Mouse (Mus musculus) liver, postnatal 0 days (tissue): ENCODE measurements around the gene Polrmt. TPM values are rescaled to one million over a fixed set of nuclear protein-coding genes. Genes with fewer than 3 reads are reported as not detected.

Source experiments
- ATAC-seq: fragments of 200-750 bp; cut with Nextera tagmentation; 2 replicates; pipeline ENCODE4 v1.8.0; 2017; ENCODE audit warnings: mild to moderate bottlenecking, moderate library complexity
- DNase-seq: peaks from one replicate; pipeline ENCODE4 v3.0.0-alpha.2; 2016
- H3K27ac ChIP-seq: fragments of 300-500 bp; sonication (generic); 2 replicates; pipeline ENCODE4 v1.5.1; 2014; ENCODE audit warnings: antibody characterized with exemption, moderate library complexity, mild to moderate bottlenecking, low read depth
- H3K27me3 ChIP-seq: fragments of 300-500 bp; sonication (generic); 2 replicates; pipeline ENCODE4 v1.6.1; 2014; ENCODE audit warnings: low read length, control low read depth, mixed read lengths; ENCODE audit not compliant: insufficient read depth
- H3K36me3 ChIP-seq: fragments of 300-500 bp; sonication (generic); replicated peaks from 2 replicates; pipeline ENCODE4 v1.6.1; 2014; ENCODE audit warnings: mild to moderate bottlenecking, control low read depth, low read length, moderate library complexity, mixed read lengths; ENCODE audit not compliant: insufficient read depth
- H3K4me1 ChIP-seq: fragments of 300-500 bp; sonication (generic); 2 replicates; pipeline ENCODE4 v1.6.1; 2014; ENCODE audit warnings: antibody characterized with exemption, mild to moderate bottlenecking, control low read depth; ENCODE audit not compliant: insufficient read depth
- H3K4me2 ChIP-seq: fragments of 300-500 bp; sonication (generic); 2 replicates; pipeline ENCODE4 v1.6.1; 2014; ENCODE audit warnings: low read depth, mild to moderate bottlenecking, low read length, moderate library complexity, mixed read lengths
- H3K4me3 ChIP-seq: fragments of 300-500 bp; sonication (generic); 2 replicates; pipeline ENCODE4 v1.5.1; 2014; ENCODE audit warnings: low read depth, low read length
- H3K9ac ChIP-seq: fragments of 300-500 bp; sonication (generic); replicated peaks from 2 replicates; pipeline ENCODE4 v1.6.1; 2014; ENCODE audit warnings: mild to moderate bottlenecking, moderate library complexity
- H3K9me3 ChIP-seq: fragments of 300-500 bp; sonication (generic); 2 replicates; pipeline ENCODE4 v1.6.1; 2016; ENCODE audit warnings: mild to moderate bottlenecking, control low read depth, low read length, mixed read lengths
- CTCF ChIP-seq: sonication (generic); IDR thresholded peaks from 2 replicates; pipeline ENCODE4 v1.5.1; 2016; ENCODE audit warnings: antibody characterized with exemption, low read depth
- EP300 ChIP-seq: IDR thresholded peaks from 2 replicates; pipeline ENCODE4 v1.6.1; 2016; ENCODE audit warnings: antibody characterized with exemption, low read depth, mild to moderate bottlenecking
- WGBS: fragments of 180-500 bp; shearing (Covaris S2); extraction: QIAGEN DNeasy Blood & Tissue Kit; methylation state at CpG from one replicate; pipeline ENCODE4 v1.1.7; 2014; ENCODE audit not compliant: insufficient replicate concordance; 5-methylcytosine and 5-hydroxymethylcytosine counted together
- polyA plus RNA-seq: library from polyadenylated mRNA; unstranded; fragments of >200 nt; fragmentation: Nextera tagmentation; extraction: Ambion mirVana; gene quantifications from 2 replicates; pipeline ENCODE4 v1.2.1, GENCODE M21; 2015

Polrmt gene
- polyA plus RNA-seq, 1 experiment from 2014 or later, result 12.6 TPM

DNA sequence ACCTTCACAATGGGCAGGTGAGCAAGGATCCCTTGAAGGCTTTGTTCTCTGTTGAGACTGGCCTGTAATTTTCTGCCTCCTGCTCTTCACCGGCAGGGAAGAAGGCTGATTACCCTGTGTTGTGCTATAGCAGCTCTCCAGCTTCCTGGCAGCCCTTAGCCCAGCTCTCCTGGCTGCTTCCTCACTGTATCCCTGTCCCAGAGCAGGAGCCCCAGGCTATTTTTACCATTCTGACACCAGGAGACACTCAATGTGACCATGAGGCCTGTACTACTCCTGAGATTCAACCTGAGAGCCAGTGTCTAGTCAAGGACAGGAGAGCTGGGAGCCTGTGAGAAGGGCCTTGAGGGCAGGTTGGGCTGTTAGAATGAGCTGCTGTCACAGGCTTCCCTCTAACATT, 59.7 kb downstream of the Polrmt start:
- TF ChIP-seq CTCF (no peak), EP300 (no peak)
- no peak overlapping the region for H3K4me2 ChIP-seq
- WGBS, result 100% methylated on average over 1 of the region's 1 CpGs
- no peaks in the 10 kb centered on the region for H3K9me3 ChIP-seq
- DNase-seq, result no peak
- no peak overlapping the region for H3K27ac ChIP-seq
- H3K9ac ChIP-seq, result no peak overlapping the region
- ATAC-seq, result no peak
- H3K27me3 ChIP-seq, result no peaks in the 10 kb centered on the region
- no peak overlapping the region for H3K4me3 ChIP-seq
- H3K36me3 ChIP-seq, result peaks cover 49% of the 10 kb centered on the region
- peaks cover 19% of the 10 kb centered on the region for H3K4me1 ChIP-seq

GRCm38 (mm10) chr10:79686219-79686618, 60.2 kb downstream of the Polrmt start:
- Histone ChIP-seq H3K4me2 (no peak overlapping the region), H3K9me3 (no peaks in the 10 kb centered on the region), H3K9ac (no peak overlapping the region), H3K4me1 (peaks cover 22% of the 10 kb centered on the region), H3K27ac (no peak overlapping the region), H3K4me3 (no peak overlapping the region), H3K36me3 (peaks cover 49% of the 10 kb centered on the region), H3K27me3 (no peaks in the 10 kb centered on the region)
- ATAC-seq (no peak), DNase-seq (no peak)
- TF ChIP-seq EP300, result no peak
- no peak for TF ChIP-seq CTCF
- WGBS, result 83% methylated on average over 2 of the region's 2 CpGs

Other genes with a start within 250 kb of the Polrmt start
- 32.7 and 38.8 TPM in 2 replicates for gene Plpp2, start 212.8 kb downstream of the Polrmt start, polyA plus RNA-seq
- gene Mier2, start 191.4 kb downstream of the Polrmt start, polyA plus RNA-seq, result 8.6 and 9.0 TPM in 2 replicates
- not detected in 2 replicates for gene Theg, start 159.2 kb downstream of the Polrmt start, polyA plus RNA-seq
- not detected in 2 replicates for gene C2cd4c, start 132.6 kb downstream of the Polrmt start, polyA plus RNA-seq
- gene Shc2, start 108.7 kb downstream of the Polrmt start, polyA plus RNA-seq, result 0.05 and 0.07 TPM in 2 replicates
- not detected in 2 replicates for gene Odf3l2, start 100.8 kb downstream of the Polrmt start, polyA plus RNA-seq
- gene Madcam1, start 82.0 kb downstream of the Polrmt start, polyA plus RNA-seq, result 0.12 and 0.19 TPM in 2 replicates
- gene Tpgs1, start 77.2 kb downstream of the Polrmt start, polyA plus RNA-seq, result 24.9 and 25.8 TPM in 2 replicates
- 77.6 and 80.1 TPM in 2 replicates for gene Cdc34, start 64.4 kb downstream of the Polrmt start, polyA plus RNA-seq
- 0.09 and 0.13 TPM in 2 replicates for gene Gzmm, start 57.6 kb downstream of the Polrmt start, polyA plus RNA-seq
- gene Bsg, start 42.1 kb downstream of the Polrmt start, polyA plus RNA-seq, result 979 and 1,075 TPM in 2 replicates
- 0.04 and 0.06 TPM in 2 replicates for gene Hcn2, start 29.9 kb downstream of the Polrmt start, polyA plus RNA-seq
- gene Fgf22, start 8.5 kb upstream of the Polrmt start, polyA plus RNA-seq, result not detected in 2 replicates
- gene Rnf126, start 20.4 kb upstream of the Polrmt start, polyA plus RNA-seq, result 28.2 and 34.1 TPM in 2 replicates
- 0.36 and 0.63 TPM in 2 replicates for gene Fstl3, start 30.7 kb upstream of the Polrmt start, polyA plus RNA-seq
- 5.0 and 7.2 TPM in 2 replicates for gene Prss57, start 44.4 kb upstream of the Polrmt start, polyA plus RNA-seq
- gene Palm, start 47.0 kb upstream of the Polrmt start, polyA plus RNA-seq, result 7.9 and 9.2 TPM in 2 replicates
- gene Misp, start 74.4 kb upstream of the Polrmt start, polyA plus RNA-seq, result 1.00 and 1.3 TPM in 2 replicates
- 55.4 and 59.1 TPM in 2 replicates for gene Ptbp1, start 107.8 kb upstream of the Polrmt start, polyA plus RNA-seq
- 123 and 127 TPM in 2 replicates for gene Prtn3, start 127.9 kb upstream of the Polrmt start, polyA plus RNA-seq
- 2.9 and 4.9 TPM in 2 replicates for gene Plppr3, start 128.1 kb upstream of the Polrmt start, polyA plus RNA-seq
- 180 and 207 TPM in 2 replicates for gene Elane, start 139.7 kb upstream of the Polrmt start, polyA plus RNA-seq
- gene Cfd, start 144.3 kb upstream of the Polrmt start, polyA plus RNA-seq, result not detected in 2 replicates
- gene Med16, start 162.3 kb upstream of the Polrmt start, polyA plus RNA-seq, result 13.5 and 14.3 TPM in 2 replicates
- 4.6 TPM in 1 of 2 replicates, not detected in the other for gene Gm26602, start 164.3 kb upstream of the Polrmt start, polyA plus RNA-seq
- 0.18 and 0.34 TPM in 2 replicates for gene Kiss1r, start 170.4 kb upstream of the Polrmt start, polyA plus RNA-seq
- 47.3 and 51.7 TPM in 2 replicates for gene R3hdm4, start 174.6 kb upstream of the Polrmt start, polyA plus RNA-seq
- 4.5 and 5.5 TPM in 2 replicates for gene Arid3a, start 180.5 kb upstream of the Polrmt start, polyA plus RNA-seq
- gene Wdr18, start 213.6 kb upstream of the Polrmt start, polyA plus RNA-seq, result 40.7 and 41.2 TPM in 2 replicates
- gene Grin3b, start 224.1 kb upstream of the Polrmt start, polyA plus RNA-seq, result 0.05 TPM in 1 of 2 replicates, not detected in the other
- gene Tmem259, start 237.7 kb upstream of the Polrmt start, polyA plus RNA-seq, result 13.2 and 14.5 TPM in 2 replicates
- gene Cnn2, start 242.0 kb upstream of the Polrmt start, polyA plus RNA-seq, result 40.7 and 42.8 TPM in 2 replicates
- gene Abca7, start 249.9 kb upstream of the Polrmt start, polyA plus RNA-seq, result 2.5 and 3.1 TPM in 2 replicates